14 mouse cellular contexts compared by ENCODE assay signal in the genomic region with DNA sequence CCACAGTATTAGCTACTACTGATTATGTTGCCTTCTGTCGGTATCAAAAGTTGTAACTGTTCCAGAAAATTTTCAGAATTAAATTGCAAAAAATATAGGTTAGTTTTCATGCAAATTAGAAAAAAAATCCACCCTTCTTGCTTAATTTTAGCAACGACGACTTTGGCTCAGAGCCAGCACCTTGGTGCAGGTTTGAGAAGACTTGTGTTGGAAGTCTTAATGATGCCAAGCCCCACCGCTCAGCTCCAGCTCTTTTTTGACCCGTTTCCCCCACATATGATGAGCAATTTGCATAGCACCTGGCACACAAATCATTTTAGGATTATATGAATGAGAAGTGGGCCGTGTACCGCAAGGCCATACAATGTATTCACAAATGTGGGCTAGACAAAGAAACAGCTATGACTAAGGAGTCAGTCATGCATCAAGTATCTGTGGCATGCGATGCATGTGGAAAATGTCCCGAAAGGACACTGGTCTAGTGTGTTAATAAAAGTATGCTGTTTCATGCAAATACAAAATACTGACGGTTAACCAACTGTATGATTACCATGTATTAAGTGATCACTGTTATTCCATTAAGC. TPM values are rescaled to one million over a fixed set of nuclear protein-coding genes. Genes with fewer than 3 reads are reported as not detected.
DNase-seq lines count a peak whose midpoint lies in the region; ATAC-seq and TF ChIP-seq lines count a peak whose summit lies in the region.
"Had no signal": no experiment of that assay in that cellular context is flagged by ENCODE, and none has a peak within 500 bp of the region (broad histone marks: within the 10 kb centered on the region; RNA-seq: fewer than 3 reads in every experiment).

No protein-coding gene starts in this region.

- no peak overlapping the region for H3K9ac ChIP-seq in hindbrain, embryonic 12.5 days
- no peak overlapping the region for H3K9ac ChIP-seq in CH12.LX (ENCODE audit: insufficient read depth, low read depth)
- no peak overlapping the region for H3K9ac ChIP-seq in forebrain, embryonic 16.5 days (replicated peaks; ENCODE audit: low read depth, low read length)
- no peak overlapping the region for H3K9ac ChIP-seq in midbrain, embryonic 13.5 days (replicated peaks)
- H3K9ac ChIP-seq: liver, embryonic 13.5 days had no signal

- no peak overlapping the region for H3K4me2 ChIP-seq in hindbrain, embryonic 12.5 days (replicated peaks)
- peak overlapping the region; percentile 24 for H3K4me2 ChIP-seq in CH12.LX (ENCODE audit: insufficient read depth, low read depth, poor library complexity, severe bottlenecking)
- H3K4me2 ChIP-seq in forebrain, embryonic 16.5 days (ENCODE audit: low read length): peak overlapping the region; percentile 6; the same call in 1 of the 2 replicates
- H3K4me2 ChIP-seq in midbrain, embryonic 13.5 days (replicated peaks): no peak overlapping the region
- H3K4me2 ChIP-seq: liver, embryonic 13.5 days had no signal

- peaks cover 27% of the 10 kb centered on the region for H3K36me3 ChIP-seq in hindbrain, embryonic 10.5 days
- peaks cover 5% of the 10 kb centered on the region; the same call in 1 of the 2 replicates for H3K36me3 ChIP-seq in hindbrain, embryonic 12.5 days
- H3K36me3 ChIP-seq in CH12.LX (replicated peaks in 1 of 2; ENCODE audit: control insufficient read depth in 1 of 2, insufficient read depth in 1 of 2, low read length in 1 of 2): peaks cover 33 to 58% of the 10 kb centered on the region in 2 experiments
- no peaks in the 10 kb centered on the region for H3K36me3 ChIP-seq in forebrain, embryonic 16.5 days (ENCODE audit: control insufficient read depth, insufficient read depth)
- 0 out of 2 replicates have a peak, but pooled peaks cover 9% of the 10 kb centered on the region for H3K36me3 ChIP-seq in midbrain, embryonic 13.5 days
- H3K36me3 ChIP-seq: liver, embryonic 13.5 days had no signal

- 73% methylated on average over 10 of the region's 10 CpGs for WGBS in hindbrain, embryonic 10.5 days
- 54% methylated on average over 10 of the region's 10 CpGs for WGBS in hindbrain, embryonic 12.5 days
- 16% methylated on average over 10 of the region's 10 CpGs for WGBS in forebrain, embryonic 16.5 days
- 51% methylated on average over 10 of the region's 10 CpGs for WGBS in midbrain, embryonic 13.5 days

- DNase-seq in hindbrain, embryonic 10.5 days (ENCODE audit: low spot score): no peak
- DNase-seq in CH12.LX (ENCODE audit: extremely low read depth): peak; percentile 80
- DNase-seq in Patski (ENCODE audit: low read depth, low spot score): peak; percentile 62
- DNase-seq in adipocyte (ENCODE audit: low spot score): no peak
- DNase-seq: heart, adult 11 months; liver, embryonic 13.5 days had no signal

- H3K9me3 ChIP-seq in hindbrain, embryonic 10.5 days: no peaks in the 10 kb centered on the region
- no peaks in the 10 kb centered on the region for H3K9me3 ChIP-seq in hindbrain, embryonic 12.5 days (replicated peaks)
- H3K9me3 ChIP-seq in CH12.LX (replicated peaks; ENCODE audit: low read length): peaks cover 4% of the 10 kb centered on the region
- no peaks in the 10 kb centered on the region for H3K9me3 ChIP-seq in forebrain, embryonic 16.5 days (ENCODE audit: control insufficient read depth, low read length)
- H3K9me3 ChIP-seq in midbrain, embryonic 13.5 days: no peaks in the 10 kb centered on the region
- H3K9me3 ChIP-seq: liver, embryonic 13.5 days had no signal

- in situ Hi-C loops in CH12.LX (cut with MboI; ENCODE audit: low pct_ligation_motif_present, low pct_unique_long_range_greater_than_20kb, low sequenced_read_pairs) (loop anchor here (25.0 kb wide), 1 partner anchor 127 kb away; no protein-coding TSS in a partner anchor), Patski (cut with MboI; ENCODE audit: low pct_unique_long_range_greater_than_20kb) (loop anchor here (5.0 kb wide), 1 partner anchor 182 kb away; the partner anchor contains the start of gene Steap2)

- peak; percentile 81; the same call in 1 of the 2 replicates for TF ChIP-seq EP300 in CH12.LX (IDR thresholded peaks at IDR 0.05; ENCODE audit: low read length)

- no peak for TF ChIP-seq RAD21 in CH12.LX (IDR thresholded peaks at IDR 0.05; ENCODE audit: low read depth, low read length)

- CTCF ChIA-PET in Patski (lab: Charles Lee): interaction anchor here (0.8 to 1.4 kb wide), 3 partner anchors 17 to 240 kb away, joined by 3 read pairs; partner anchors contain the start of gene Steap1

- H3K4me3 ChIP-seq in hindbrain, embryonic 10.5 days: no peak overlapping the region
- no peak overlapping the region for H3K4me3 ChIP-seq in hindbrain, embryonic 12.5 days
- no peak overlapping the region for H3K4me3 ChIP-seq in CH12.LX (replicated peaks in 1 of 3; ENCODE audit: low read depth in 2 of 3, low read length in 2 of 3, poor library complexity in 1 of 3)
- no peak overlapping the region for H3K4me3 ChIP-seq in forebrain, embryonic 16.5 days (replicated peaks; ENCODE audit: low read length)
- H3K4me3 ChIP-seq in midbrain, embryonic 13.5 days (replicated peaks): no peak overlapping the region
- H3K4me3 ChIP-seq: liver, embryonic 13.5 days had no signal

- no peak for TF ChIP-seq CTCF in CH12.LX (conservative IDR thresholded peaks at IDR 0.05 in 1 of 2, IDR thresholded peaks at IDR 0.05 in 1 of 2; ENCODE audit: low read depth in 2 of 2, low read length in 2 of 2)
- TF ChIP-seq CTCF in Patski (IDR thresholded peaks at IDR 0.05): no peak

- H3K79me2 ChIP-seq in CH12.LX (replicated peaks; ENCODE audit: control insufficient read depth, extremely low read depth, insufficient read depth, poor library complexity, severe bottlenecking): peaks cover 3% of the 10 kb centered on the region; the same call in 1 of the 2 replicates

- POLR2A ChIA-PET in Patski (lab: Charles Lee): interaction anchor here (0.6 to 1.3 kb wide), 2 partner anchors 181 to 182 kb away, joined by 3 read pairs; no protein-coding TSS in a partner anchor

- no peak for TF ChIP-seq POLR2A in CH12.LX (IDR thresholded peaks at IDR 0.05; ENCODE audit: low read depth, low read length)

- H3K27me3 ChIP-seq in hindbrain, embryonic 10.5 days (ENCODE audit: insufficient read depth, poor library complexity, severe bottlenecking): no peaks in the 10 kb centered on the region
- H3K27me3 ChIP-seq in hindbrain, embryonic 12.5 days: no peaks in the 10 kb centered on the region
- H3K27me3 ChIP-seq in CH12.LX (replicated peaks) (no peaks in the 10 kb centered on the region), Patski (no peaks in the 10 kb centered on the region)
- H3K27me3 ChIP-seq in forebrain, embryonic 16.5 days (replicated peaks; ENCODE audit: control insufficient read depth, insufficient read depth, low read length): no peaks in the 10 kb centered on the region; the same call in 1 of the 2 replicates
- no peaks in the 10 kb centered on the region for H3K27me3 ChIP-seq in midbrain, embryonic 13.5 days
- H3K27me3 ChIP-seq: liver, embryonic 13.5 days had no signal

- H3K27ac ChIP-seq in hindbrain, embryonic 10.5 days: peak overlapping the region; percentile 12; the same call in 1 of the 2 replicates
- no peak overlapping the region for H3K27ac ChIP-seq in hindbrain, embryonic 12.5 days
- no peak overlapping the region for H3K27ac ChIP-seq in CH12.LX (ENCODE audit: insufficient read depth, low read depth)
- no peak overlapping the region for H3K27ac ChIP-seq in forebrain, embryonic 16.5 days (ENCODE audit: low read length)
- H3K27ac ChIP-seq in midbrain, embryonic 13.5 days: no peak overlapping the region
- H3K27ac ChIP-seq: liver, embryonic 13.5 days; macrophage had no signal

- dilution Hi-C loops in CH12.LX (cut with MboI; ENCODE audit: extremely low pct_ligation_motif_present, extremely low pct_unique_long_range_greater_than_20kb, low sequenced_read_pairs): no loop called here

- H3K4me1 ChIP-seq in hindbrain, embryonic 10.5 days (replicated peaks): peaks cover 45% of the 10 kb centered on the region
- H3K4me1 ChIP-seq in hindbrain, embryonic 12.5 days: peaks cover 17% of the 10 kb centered on the region
- peaks cover 8 to 36% of the 10 kb centered on the region in 2 experiments for H3K4me1 ChIP-seq in CH12.LX (ENCODE audit: control insufficient read depth in 1 of 2, insufficient read depth in 2 of 2)
- peaks cover 24% of the 10 kb centered on the region for H3K4me1 ChIP-seq in forebrain, embryonic 16.5 days (replicated peaks; ENCODE audit: control insufficient read depth, insufficient read depth, low read length)
- H3K4me1 ChIP-seq in midbrain, embryonic 13.5 days (replicated peaks): peaks cover 21% of the 10 kb centered on the region

- no peak for ATAC-seq in hindbrain, embryonic 12.5 days (ENCODE audit: low FRiP score)
- ATAC-seq in Patski: peak; percentile 10
- ATAC-seq in forebrain, embryonic 16.5 days: no peak
- no peak for ATAC-seq in midbrain, embryonic 13.5 days

RNA-seq across cellular contexts. Expression of gene Cldn12, which starts 4.4 kb away (rescaled TPM):
- polyA plus RNA-seq in hindbrain, embryonic 10.5 days (2016; fragmentation: Nextera tagmentation; extraction: Ambion mirVana): 27.9 and 36.3 TPM in 2 replicates
- polyA plus RNA-seq in hindbrain, embryonic 12.5 days (2016; fragmentation: Nextera tagmentation; extraction: Ambion mirVana): 26.6 and 28.7 TPM in 2 replicates
- total RNA-seq in CH12.LX (2012; rRNA removed) (13.4 and 23.5 TPM in 2 replicates), CH12.LX (2014; rRNA removed) (22.6 and 24.1 TPM in 2 replicates)
- polyA plus RNA-seq in CH12.LX (2012; ENCODE audit: insufficient read length, low read depth) (10.6 and 11.8 TPM in 2 replicates), Patski (2021) (60.9 TPM)
- polyA plus RNA-seq in forebrain, embryonic 16.5 days (2015; fragmentation: Nextera tagmentation; extraction: Ambion mirVana): 15.8 and 20.2 TPM in 2 replicates
- 21.3 and 23.0 TPM in 2 replicates for polyA plus RNA-seq in midbrain, embryonic 13.5 days (2015; fragmentation: Nextera tagmentation; extraction: Ambion mirVana)

RNA-seq across cellular contexts. Expression of gene 1700015F17Rik, which starts 31.5 kb away (rescaled TPM):
- 0.30 TPM in 1 of 2 replicates, not detected in the other for polyA plus RNA-seq in hindbrain, embryonic 10.5 days (2016; fragmentation: Nextera tagmentation; extraction: Ambion mirVana)
- not detected in 2 replicates for polyA plus RNA-seq in hindbrain, embryonic 12.5 days (2016; fragmentation: Nextera tagmentation; extraction: Ambion mirVana)
- total RNA-seq in CH12.LX (2012; rRNA removed) (not detected in 2 replicates), CH12.LX (2014; rRNA removed) (not detected in 2 replicates)
- polyA plus RNA-seq in CH12.LX (2012; ENCODE audit: insufficient read length, low read depth) (not detected in 2 replicates), Patski (2021) (not detected)
- polyA plus RNA-seq in forebrain, embryonic 16.5 days (2015; fragmentation: Nextera tagmentation; extraction: Ambion mirVana): not detected in 2 replicates
- polyA plus RNA-seq in midbrain, embryonic 13.5 days (2015; fragmentation: Nextera tagmentation; extraction: Ambion mirVana): not detected in 2 replicates
- total RNA-seq: common myeloid progenitor, adult 5-6 weeks; ES-E14 had no signal
- polyA plus RNA-seq: large intestine, adult 2 months; liver, embryonic 13.5 days; macrophage; stomach, embryonic 14.5 days had no signal

RNA-seq across cellular contexts. Expression of gene Gtpbp10, which starts 48.9 kb away (rescaled TPM):
- polyA plus RNA-seq in hindbrain, embryonic 10.5 days (2016; fragmentation: Nextera tagmentation; extraction: Ambion mirVana): 23.6 and 32.4 TPM in 2 replicates
- polyA plus RNA-seq in hindbrain, embryonic 12.5 days (2016; fragmentation: Nextera tagmentation; extraction: Ambion mirVana): 30.0 and 34.3 TPM in 2 replicates
- total RNA-seq in CH12.LX (2012; rRNA removed) (not detected in 2 replicates), CH12.LX (2014; rRNA removed) (not detected in 2 replicates)
- polyA plus RNA-seq in CH12.LX (2012; ENCODE audit: insufficient read length, low read depth) (not detected in 2 replicates), Patski (2021) (22.1 TPM)
- 26.7 and 27.6 TPM in 2 replicates for polyA plus RNA-seq in forebrain, embryonic 16.5 days (2015; fragmentation: Nextera tagmentation; extraction: Ambion mirVana)
- 26.3 and 29.1 TPM in 2 replicates for polyA plus RNA-seq in midbrain, embryonic 13.5 days (2015; fragmentation: Nextera tagmentation; extraction: Ambion mirVana)

Comparison
In these comparisons a context has a peak if more than half of its experiments do, and no peak if none do; other contexts are left out.
1. DNase-seq: peak in CH12.LX (single experiment) and Patski (single experiment); none in hindbrain, embryonic 10.5 days (single experiment) and adipocyte (single experiment).
2. H3K4me2 ChIP-seq: peak in CH12.LX (single experiment) and forebrain, embryonic 16.5 days (single experiment); none in hindbrain, embryonic 12.5 days (single experiment) and midbrain, embryonic 13.5 days (single experiment).
3. RNA of gene Gtpbp10, which starts 48.9 kb away (polyA plus RNA-seq): 30.0 to 34.3 TPM in hindbrain, embryonic 12.5 days, 26.7 to 27.6 TPM in forebrain, embryonic 16.5 days, 26.3 to 29.1 TPM in midbrain, embryonic 13.5 days, 23.6 to 32.4 TPM in hindbrain, embryonic 10.5 days and 22.1 TPM in Patski (single experiment); not detected in CH12.LX; every median in the first group is over 10 times any median in the second.